Mouse (Mus musculus) gastrocnemius, adult 8-10 months (tissue): Measurements from ENCODE around the gene Eif2b3. TPM values are rescaled to one million over a fixed set of nuclear protein-coding genes. Genes with fewer than 3 reads are reported as not detected.

Source experiments
- total RNA-seq, 4 experiments: library from RNA; stranded (reverse); gene quantifications; 2 replicates each; pipeline ENCODE4 v1.2.4; 2022

Gene Eif2b3
- total RNA-seq, 4 experiments from 2014 or later = 18.3 to 24.1 (median 22.3) TPM

Other genes starting within 250 kb of the Eif2b3 start
- gene Toe1, start 211.8 kb upstream of the Eif2b3 start, total RNA-seq = 1 to 10 TPM; 4.1 to 6.1 (median 4.5) TPM
- 1 to 10 TPM in 1 of 4 experiments, under 1 TPM in 3; 0.58 to 1.1 (median 0.87) TPM for gene Mutyh, start 211.7 kb upstream of the Eif2b3 start, total RNA-seq
- 1 to 10 TPM in 3 of 4 experiments, under 1 TPM in 1; 0.78 to 1.8 (median 1.3) TPM for gene Hpdl, start 197.7 kb upstream of the Eif2b3 start, total RNA-seq
- gene Zswim5, start 142.0 kb upstream of the Eif2b3 start, total RNA-seq = under 1 TPM; 0.05 to 0.17 (median 0.07) TPM
- 10 to 100 TPM; 63.0 to 69.1 (median 65.4) TPM for gene Urod, start 25.0 kb upstream of the Eif2b3 start, total RNA-seq
- gene Hectd3, start 24.1 kb upstream of the Eif2b3 start, total RNA-seq = 10 to 100 TPM; 11.5 to 19.0 (median 14.5) TPM
- gene Ptch2, start 76.7 kb downstream of the Eif2b3 start, total RNA-seq = under 1 TPM; 0.22 to 0.76 (median 0.69) TPM
- gene Btbd19, start 106.3 kb downstream of the Eif2b3 start, total RNA-seq = 1 to 10 TPM; 1.6 to 3.2 (median 1.8) TPM
- not detected for gene Tctex1d4, start 107.4 kb downstream of the Eif2b3 start, total RNA-seq
- under 1 TPM; 0.29 to 0.89 (median 0.46) TPM for gene Plk3, start 114.6 kb downstream of the Eif2b3 start, total RNA-seq
- gene Rps8, start 136.8 kb downstream of the Eif2b3 start, total RNA-seq = 100 to 1,000 TPM; 486 to 610 (median 547) TPM
- gene Kif2c, start 163.2 kb downstream of the Eif2b3 start, total RNA-seq = not detected
- gene Tmem53, start 232.5 kb downstream of the Eif2b3 start, total RNA-seq = 1 to 10 TPM; 3.1 to 5.9 (median 4.6) TPM
- gene Armh1, start 232.7 kb downstream of the Eif2b3 start, total RNA-seq = not detected